Mouse (Mus musculus) heart, embryonic 14.5 days (tissue): ENCODE measurements around the gene Ap1m1. TPM values are rescaled to one million over a fixed set of nuclear protein-coding genes. Genes with fewer than 3 reads are reported as not detected.

Source experiments
- ATAC-seq: fragments of 200-750 bp; cut with Nextera tagmentation; 2 replicates; pipeline ENCODE4 v1.8.0; 2017; ENCODE audit warnings: low read depth, moderate TSS enrichment; ENCODE audit not compliant: insufficient number of reproducible peaks, insufficient read depth, low FRiP score
- H3K27ac ChIP-seq, 2 experiments: fragments of 200-500 bp in 1 of 2; fragments of 300-500 bp in 1 of 2; sonication (generic) in 1 of 2; replicated peaks in 1 of 2; 2 replicates each; pipeline ENCODE4 v1.5.1; 2012 to 2014; ENCODE audit warnings: low read depth in 2 of 2, low read length in 2 of 2, control low read depth in 1 of 2, mild to moderate bottlenecking in 1 of 2, mixed read lengths in 1 of 2; ENCODE audit not compliant: control insufficient read depth in 1 of 2, insufficient read depth in 1 of 2
- H3K27me3 ChIP-seq: fragments of 300-500 bp; sonication (generic); 2 replicates; pipeline ENCODE4 v1.6.1; 2014; ENCODE audit warnings: mild to moderate bottlenecking, low read length, control low read depth; ENCODE audit not compliant: control insufficient read depth, insufficient read depth
- H3K36me3 ChIP-seq: fragments of 300-500 bp; sonication (generic); 2 replicates; pipeline ENCODE4 v1.6.1; 2014; ENCODE audit warnings: mild to moderate bottlenecking, control low read depth, low read length, mixed read lengths; ENCODE audit not compliant: control insufficient read depth, insufficient read depth
- H3K4me1 ChIP-seq, 2 experiments: fragments of 200-500 bp in 1 of 2; fragments of 300-500 bp in 1 of 2; sonication (generic) in 1 of 2; 2 replicates each; pipeline ENCODE4 v1.6.1; 2012 to 2014; ENCODE audit warnings: low read length in 2 of 2, control low read depth in 1 of 2, mixed read lengths in 1 of 2; ENCODE audit not compliant: control insufficient read depth in 2 of 2, insufficient read depth in 2 of 2
- H3K4me2 ChIP-seq: fragments of 300-500 bp; sonication (generic); 2 replicates; pipeline ENCODE4 v1.6.1; 2014; ENCODE audit warnings: mild to moderate bottlenecking, low read length
- H3K4me3 ChIP-seq, 2 experiments: fragments of 200-500 bp in 1 of 2; fragments of 300-500 bp in 1 of 2; sonication (generic) in 1 of 2; 2 replicates each; pipeline ENCODE4 v1.5.1; 2012 to 2014; ENCODE audit warnings: low read length in 2 of 2, mild to moderate bottlenecking in 2 of 2, control low read depth in 1 of 2, low read depth in 1 of 2, moderate library complexity in 1 of 2; ENCODE audit not compliant: control insufficient read depth in 1 of 2, insufficient read depth in 1 of 2
- H3K9ac ChIP-seq: fragments of 300-500 bp; sonication (generic); 2 replicates; pipeline ENCODE4 v1.6.1; 2014; ENCODE audit warnings: mild to moderate bottlenecking, low read length
- H3K9me3 ChIP-seq: fragments of 300-500 bp; sonication (generic); 2 replicates; pipeline ENCODE4 v1.6.1; 2016; ENCODE audit warnings: low read length, control low read depth; ENCODE audit not compliant: control insufficient read depth
- WGBS: fragments of 180-500 bp; shearing (Covaris S2); extraction: QIAGEN DNeasy Blood & Tissue Kit; methylation state at CpG from one replicate; pipeline ENCODE4 v1.1.7; 2014; 5-methylcytosine and 5-hydroxymethylcytosine counted together
- polyA plus RNA-seq: library from polyadenylated mRNA; unstranded; fragments of >200 nt; fragmentation: Nextera tagmentation; extraction: Ambion mirVana; gene quantifications from 2 replicates; pipeline ENCODE4 v1.2.1, GENCODE M21; 2014

The Ap1m1 gene
- polyA plus RNA-seq, 1 experiment from 2014 or later = 108 TPM

- Histone ChIP-seq H3K27ac (no peak overlapping the region), H3K4me1 (no peaks in the 10 kb centered on the region), H3K36me3 (no peaks in the 10 kb centered on the region), H3K9me3 (no peaks in the 10 kb centered on the region), H3K4me3 (no peak overlapping the region), H3K9ac (no peak overlapping the region), H3K4me2 (no peak overlapping the region), H3K27me3 (no peaks in the 10 kb centered on the region)
- ATAC-seq = no peak
- WGBS = 79% methylated on average over 1 of the region's 1 CpGs
These were observed 28.0 kb upstream of the Ap1m1 start for GRCm38 (mm10) chr8:72211846-72212245.

GRCm38 (mm10) chr8:72212751-72213150, 27.1 kb upstream of the Ap1m1 start, which contains the start of gene Cib3:
Gene Cib3, minus strand, starts transcription at chr8:72212837.
- 59% methylated on average over 4 of the region's 4 CpGs for WGBS
- Histone ChIP-seq H3K9me3 (no peaks in the 10 kb centered on the region), H3K4me2 (no peak within 1 kb of the TSS), H3K4me1 (no peaks in the 10 kb centered on the region), H3K9ac (no peak within 1 kb of the TSS), H3K36me3 (no peaks in the 10 kb centered on the region), H3K27me3 (peaks cover 4% of the 10 kb centered on the region; the same call in 1 of the 2 replicates), H3K4me3 (no peak within 1 kb of the TSS), H3K27ac (no peak within 1 kb of the TSS)
- ATAC-seq = no peak

- 70% methylated on average over 4 of the region's 4 CpGs for WGBS
- no peaks in the 10 kb centered on the region for H3K9me3 ChIP-seq
- no peaks in the 10 kb centered on the region for H3K4me1 ChIP-seq
- peaks cover 4% of the 10 kb centered on the region; the same call in 1 of the 2 replicates for H3K27me3 ChIP-seq
- H3K9ac ChIP-seq = no peak within 1 kb of the TSS
- no peak within 1 kb of the TSS for H3K4me2 ChIP-seq
- no peak within 1 kb of the TSS for H3K4me3 ChIP-seq
- no peak within 1 kb of the TSS for H3K27ac ChIP-seq
- ATAC-seq = no peak
- H3K36me3 ChIP-seq = no peaks in the 10 kb centered on the region
These were observed 26.3 kb upstream of the Ap1m1 start, which contains the start of gene Gm11034 for GRCm38 (mm10) chr8:72213536-72213935. Gene Gm11034, minus strand, starts transcription at chr8:72213636.

- H3K27ac ChIP-seq = no peak overlapping the region
- no peak overlapping the region for H3K9ac ChIP-seq
- H3K4me2 ChIP-seq = no peak overlapping the region
- peaks cover 4% of the 10 kb centered on the region; the same call in 1 of the 2 replicates for H3K27me3 ChIP-seq
- ATAC-seq = no peak
- H3K4me3 ChIP-seq = no peak overlapping the region
- peaks cover 0 to under 1% of the 10 kb centered on the region in 2 experiments; a peak in 1 of 4 replicates for H3K4me1 ChIP-seq
- H3K36me3 ChIP-seq = no peaks in the 10 kb centered on the region
- 47% methylated on average over 2 of the region's 2 CpGs for WGBS
- H3K9me3 ChIP-seq = no peaks in the 10 kb centered on the region
These were observed 24.8 kb upstream of the Ap1m1 start for GRCm38 (mm10) chr8:72215060-72215459.

GRCm38 (mm10) chr8:72215871-72216270, 23.9 kb upstream of the Ap1m1 start:
- H3K4me1 ChIP-seq = peaks cover 0 to 9% of the 10 kb centered on the region in 2 experiments; a peak in 1 of 4 replicates
- no peak overlapping the region for H3K9ac ChIP-seq
- ATAC-seq = no peak
- no peaks in the 10 kb centered on the region for H3K36me3 ChIP-seq
- WGBS = 20% methylated on average over 1 of the region's 1 CpGs
- no peak overlapping the region for H3K4me2 ChIP-seq
- H3K4me3 ChIP-seq = no peak overlapping the region
- no peak overlapping the region for H3K27ac ChIP-seq
- no peaks in the 10 kb centered on the region for H3K9me3 ChIP-seq
- peaks cover 4% of the 10 kb centered on the region; the same call in 1 of the 2 replicates for H3K27me3 ChIP-seq

DNA sequence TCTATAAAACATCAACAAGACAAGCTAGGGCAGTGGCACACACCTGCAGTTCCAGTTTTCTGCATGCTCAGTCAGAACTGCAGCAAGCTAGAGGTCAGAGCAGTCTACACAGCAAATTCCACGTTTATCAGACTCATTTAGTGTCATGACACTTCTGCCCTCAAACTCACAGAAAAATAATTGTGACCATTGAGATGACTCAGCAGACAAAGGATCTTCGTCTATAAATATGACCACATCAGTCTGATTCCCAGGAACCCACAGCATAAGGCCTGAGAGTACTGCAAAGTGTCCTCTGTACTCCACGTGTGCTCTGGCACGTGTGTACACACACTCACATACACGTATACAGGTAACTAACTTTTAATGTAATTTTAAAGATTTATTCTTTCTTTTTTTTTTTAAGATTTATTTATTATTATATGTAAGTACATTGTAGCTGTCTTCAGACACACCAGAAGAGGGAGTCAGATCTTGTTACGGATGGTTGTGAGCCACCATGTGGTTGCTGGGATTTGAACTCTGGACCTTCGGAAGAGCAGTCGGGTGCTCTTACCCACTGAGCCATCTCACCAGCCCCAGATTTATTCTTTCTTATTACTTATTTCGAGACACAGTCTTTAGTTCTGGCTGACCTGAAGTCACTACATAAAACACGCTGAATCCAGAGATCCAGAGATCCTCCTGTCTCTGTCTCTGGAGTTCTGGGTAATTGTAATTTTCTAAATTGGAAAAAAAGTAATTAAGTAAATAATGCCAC, 20.9 kb upstream of the Ap1m1 start:
- ATAC-seq = 0 out of 2 replicates have a peak, but pooled peaks have one; percentile 4
- 73% methylated on average over 9 of the region's 10 CpGs for WGBS
- Histone ChIP-seq H3K4me1 (peaks cover 0 to 11% of the 10 kb centered on the region in 2 experiments; a peak in 1 of 4 replicates), H3K36me3 (peaks cover 31% of the 10 kb centered on the region), H3K4me2 (peak overlapping the region; percentile 78), H3K27ac (0 out of 4 replicates have a peak overlapping the region, but pooled peaks of 1 of the 2 experiments have one; percentile 35), H3K9ac (no peak overlapping the region), H3K4me3 (peak overlapping the region in 1 of 2 experiments; percentile 90; a peak in 2 of 4 replicates), H3K9me3 (no peaks in the 10 kb centered on the region), H3K27me3 (peaks cover 4% of the 10 kb centered on the region; the same call in 1 of the 2 replicates)

DNA sequence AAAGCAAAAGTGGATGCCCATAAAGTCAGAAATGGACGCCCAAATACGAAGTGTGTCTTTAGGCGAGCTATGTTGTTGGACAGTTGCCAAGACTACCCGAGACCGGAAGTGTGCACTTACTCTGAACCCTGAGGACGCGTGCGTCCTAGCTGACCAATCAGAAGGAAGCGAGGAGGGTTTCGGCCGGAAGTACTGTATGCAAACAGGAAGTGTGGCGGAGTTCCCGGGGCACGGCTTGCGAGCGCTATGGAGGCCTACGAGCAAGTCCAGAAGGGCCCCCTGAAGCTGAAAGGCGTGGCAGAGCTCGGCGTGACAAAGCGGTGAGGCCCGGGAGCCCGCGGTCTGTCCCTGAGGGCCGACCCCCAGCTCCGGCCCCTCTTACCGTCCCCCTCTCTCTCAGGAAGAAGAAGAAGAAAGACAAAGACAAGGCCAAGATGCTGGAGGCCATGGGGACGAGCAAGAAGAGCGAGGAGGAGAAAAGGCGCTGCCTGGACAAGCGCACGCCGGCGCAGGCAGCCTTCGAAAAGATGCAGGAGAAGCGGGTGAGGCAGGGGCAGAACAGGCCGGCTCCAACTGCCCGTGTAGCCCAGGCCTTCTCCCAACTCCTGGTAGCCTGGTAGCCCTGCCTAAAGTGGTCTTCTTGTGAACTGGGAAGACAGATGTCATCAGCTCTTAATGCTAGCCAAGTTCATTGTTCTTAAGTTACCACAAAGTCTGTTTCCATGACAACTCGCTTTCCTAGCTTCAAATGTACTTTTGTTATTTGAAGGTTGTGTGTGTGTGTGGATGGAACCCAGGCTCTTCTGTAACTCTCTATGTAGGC, 20.1 kb upstream of the Ap1m1 start, which contains the start of gene Fam32a:
Gene Fam32a (plus strand): TSS at position 190 of the 823 bp plus-strand sequence.
- peak within 1 kb of the TSS; percentile 85 for H3K9ac ChIP-seq
- H3K9me3 ChIP-seq = no peaks in the 10 kb centered on the region
- peak within 1 kb of the TSS; percentile 59 to 90 for H3K4me3 ChIP-seq
- 16% methylated on average over 39 of the region's 39 CpGs for WGBS
- peak within 1 kb of the TSS; percentile 61 to 79 for H3K27ac ChIP-seq
- peak within 1 kb of the TSS; percentile 78 for H3K4me2 ChIP-seq
- peak; percentile 93 for ATAC-seq
- H3K4me1 ChIP-seq = peaks cover 0 to 11% of the 10 kb centered on the region in 2 experiments; a peak in 1 of 4 replicates
- peaks cover 4% of the 10 kb centered on the region; the same call in 1 of the 2 replicates for H3K27me3 ChIP-seq
- H3K36me3 ChIP-seq = peaks cover 33% of the 10 kb centered on the region
